Mouse (Mus musculus): ENCODE results near the gene Tmem205.

- TF ChIP-seq GATA1 (IDR thresholded peaks at IDR 0.05; ENCODE audit: borderline replicate concordance, low read length): no peak
- no peak for TF ChIP-seq FLI1 (IDR thresholded peaks at IDR 0.05; ENCODE audit: low read length)
Observed at GRCm38 (mm10) chr9:21951977-21952376, 24.6 kb upstream of the Tmem205 start.
